Mouse (Mus musculus): Measurements from ENCODE around the gene Clspn.

The Clspn gene

GRCm38 (mm10) chr4:126554462-126554861 lies 2.3 kb upstream of the Clspn start:
- DNase-seq (ENCODE audit: low spot score in 2 of 2), result peak in 1 of 2 experiments; percentile 36

DNA sequence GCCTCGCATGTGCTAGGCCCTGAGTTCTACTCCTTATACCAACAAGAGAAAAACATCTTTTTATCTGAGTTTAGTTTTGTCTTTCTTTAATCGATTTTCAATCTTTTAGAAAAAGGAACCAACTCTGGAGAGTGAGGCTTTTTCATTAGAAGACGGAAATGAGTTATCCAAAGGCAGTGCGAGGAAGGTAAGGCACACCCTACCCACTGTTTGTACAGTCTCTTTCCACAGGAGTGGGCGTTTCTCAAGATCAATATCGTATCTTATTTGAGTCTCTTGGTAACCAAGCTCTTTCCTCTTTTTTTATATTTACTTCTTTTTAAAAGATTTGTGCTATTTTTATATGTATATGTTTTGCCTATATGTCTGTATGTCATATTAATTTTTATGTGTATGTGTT lies 7.1 kb downstream of the Clspn start:
- DNase-seq (ENCODE audit: low spot score in 2 of 2), result no peak

DNA sequence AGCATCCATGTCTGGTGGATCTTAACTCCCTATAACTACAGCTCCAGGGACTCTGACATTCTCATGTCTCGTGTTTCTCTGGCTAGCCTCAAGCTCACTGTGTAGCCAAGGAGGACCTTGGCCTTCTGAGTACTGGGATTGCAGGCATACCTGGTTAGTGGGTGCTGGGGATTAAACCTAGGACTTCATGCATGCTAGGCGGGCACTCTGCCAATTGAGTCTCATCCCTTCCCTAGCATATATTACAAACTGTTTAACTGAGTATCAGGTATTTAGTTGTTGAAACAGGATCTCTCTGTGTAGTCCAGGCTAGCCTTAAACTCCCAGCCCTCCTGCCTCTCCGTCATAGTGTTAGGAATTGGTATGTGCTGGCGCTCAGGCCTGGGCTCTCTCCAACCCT lies 10.5 kb downstream of the Clspn start:
- no peak for DNase-seq (ENCODE audit: low spot score in 2 of 2)

- DNase-seq (ENCODE audit: low spot score in 2 of 2), result no peak
Measured at GRCm38 (mm10) chr4:126569783-126570182, 13.0 kb downstream of the Clspn start.

GRCm38 (mm10) chr4:126576281-126576680 lies 19.5 kb downstream of the Clspn start:
- DNase-seq (ENCODE audit: low spot score in 2 of 2), result no peak

GRCm38 (mm10) chr4:126577920-126578319 lies 21.2 kb downstream of the Clspn start:
- DNase-seq (ENCODE audit: low spot score in 2 of 2), result no peak

DNA sequence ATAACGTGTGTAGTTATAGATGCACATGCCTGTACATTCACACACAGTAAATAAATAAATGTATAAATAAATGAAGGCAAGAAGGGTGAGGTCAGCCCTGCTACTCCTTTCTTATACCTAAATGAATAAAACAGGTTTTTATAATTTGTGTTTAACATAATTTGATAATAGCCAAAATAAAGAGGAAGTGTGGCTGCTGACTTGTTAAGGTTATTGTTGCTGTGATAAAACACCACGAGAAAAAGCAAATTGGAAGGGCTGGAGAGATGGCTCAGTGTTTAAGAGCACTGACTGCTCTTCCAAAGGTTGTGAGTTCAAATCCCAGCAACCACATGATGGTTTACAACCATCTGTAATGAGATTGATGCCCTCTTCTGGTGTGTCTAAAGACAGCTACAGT lies 22.3 kb downstream of the Clspn start:
- no peak for DNase-seq (ENCODE audit: low spot score in 2 of 2)

GRCm38 (mm10) chr4:126585739-126586138 lies 29.0 kb downstream of the Clspn start:
- no peak for DNase-seq (ENCODE audit: low spot score in 2 of 2)

DNA sequence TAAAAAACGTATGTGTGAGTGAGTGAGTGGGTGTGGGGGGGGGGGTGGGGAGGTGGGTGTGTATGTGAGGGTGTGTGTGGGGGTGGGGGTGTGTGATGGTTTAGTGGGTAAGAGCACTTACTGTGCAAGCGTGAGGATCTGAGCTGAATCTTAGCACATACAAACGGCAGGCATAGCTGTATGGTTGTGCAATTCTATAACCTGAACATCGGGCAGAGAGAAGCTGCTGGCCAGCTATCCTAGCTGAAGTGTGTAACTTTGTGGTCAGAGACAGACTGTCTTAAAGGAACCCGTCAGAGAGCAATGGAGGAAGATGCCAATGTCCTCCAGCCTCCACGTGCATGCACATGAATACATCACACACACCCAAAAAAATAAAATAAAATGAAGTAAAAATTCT lies 35.3 kb downstream of the Clspn start:
- DNase-seq (ENCODE audit: low spot score in 2 of 2), result no peak

DNA sequence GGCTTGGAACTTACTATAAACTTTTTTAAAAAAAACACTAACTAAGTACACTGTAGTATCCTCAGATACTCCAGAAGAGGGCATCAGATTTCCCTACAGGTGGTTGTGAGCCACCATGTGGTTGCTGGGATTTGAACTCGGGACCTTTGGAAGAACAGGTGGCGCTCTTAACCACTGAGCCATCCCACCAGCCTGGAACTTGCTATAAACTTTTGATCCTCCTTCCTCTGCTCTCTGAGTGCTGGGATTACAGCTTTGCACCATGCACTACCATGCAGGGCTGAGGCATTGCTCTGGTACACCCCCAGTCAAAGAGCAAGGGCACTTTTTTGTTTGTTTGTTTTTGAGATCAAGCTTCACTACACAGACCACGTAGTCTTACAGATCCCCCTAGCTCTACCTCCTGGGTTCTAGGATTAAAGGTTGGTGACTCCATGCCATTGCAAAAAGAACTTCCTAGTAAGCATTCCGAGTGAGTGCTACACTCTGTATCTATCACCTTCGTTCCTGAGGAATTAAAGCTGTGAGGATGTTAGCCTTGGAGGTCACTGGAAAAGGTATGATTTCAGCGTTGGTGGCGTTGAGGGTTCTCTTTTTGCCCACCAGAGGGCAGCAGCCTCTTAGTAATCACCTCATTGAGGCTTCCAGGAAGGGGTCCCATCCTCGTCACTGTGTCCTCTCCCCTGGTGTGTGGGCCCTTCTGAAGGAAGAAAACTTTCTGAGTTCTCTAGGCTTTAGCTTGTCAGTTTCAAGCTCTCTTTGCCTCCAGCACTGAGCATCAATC lies 43.4 kb downstream of the Clspn start:
- DNase-seq (ENCODE audit: low spot score in 2 of 2), result peak; percentile 13 to 23

DNA sequence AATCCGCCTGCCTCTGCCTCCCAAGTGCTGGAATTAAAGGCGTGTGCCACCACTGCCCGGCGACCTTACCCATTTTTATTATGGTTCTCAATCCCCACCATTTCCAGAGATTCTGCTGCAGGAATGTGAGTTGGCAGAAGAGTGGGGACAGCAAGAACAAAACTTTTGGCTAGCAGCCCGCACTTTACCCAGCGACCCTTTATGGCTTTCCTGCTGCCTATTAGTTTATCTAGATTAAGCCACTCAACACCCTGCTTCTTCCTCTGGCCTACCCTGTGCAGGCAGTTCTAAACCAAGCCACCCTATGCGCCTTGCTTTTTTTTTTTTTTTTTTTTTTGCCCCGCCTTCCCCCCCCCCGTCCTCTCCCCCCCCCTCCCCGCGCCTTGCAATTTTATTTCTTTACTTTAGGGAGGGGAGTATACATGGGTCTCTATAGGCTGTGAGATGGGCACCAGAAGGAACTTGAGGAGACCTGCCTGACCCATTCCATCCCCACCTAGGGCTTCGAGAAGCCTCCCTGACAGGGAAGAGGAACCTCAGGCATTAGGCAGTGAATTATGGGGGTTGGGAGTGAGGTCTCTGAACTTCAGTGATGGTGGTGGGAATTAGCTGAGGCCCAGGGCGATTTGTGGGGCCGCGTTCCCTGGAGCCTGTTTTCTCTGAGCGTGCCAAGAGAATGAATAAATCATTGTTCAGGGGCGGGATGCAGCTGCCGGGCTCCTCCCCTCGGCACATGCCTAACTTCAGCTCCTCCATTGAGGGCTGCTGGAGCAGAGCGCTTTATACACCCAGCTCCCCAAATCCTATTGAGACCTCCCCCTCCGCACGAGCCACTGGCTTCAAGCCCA lies 45.1 kb downstream of the Clspn start:
- no peak for DNase-seq (ENCODE audit: low spot score in 2 of 2)

DNA sequence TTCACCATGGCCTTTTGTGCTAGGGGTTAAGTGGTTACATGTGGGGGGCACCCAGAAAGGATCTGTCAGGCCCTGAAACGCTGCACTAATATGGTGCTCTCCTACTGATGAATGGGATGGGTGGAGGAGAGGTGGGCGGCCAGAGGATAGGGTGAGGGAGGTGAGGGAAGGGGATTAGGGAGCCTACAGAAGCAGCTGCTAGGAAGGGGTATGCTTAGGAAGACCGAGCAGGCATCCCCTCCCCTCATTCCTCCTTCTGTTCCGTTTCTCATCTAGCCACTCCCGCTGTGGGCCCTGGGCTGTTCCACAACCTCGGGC lies 45.7 kb downstream of the Clspn start:
- DNase-seq (ENCODE audit: low spot score in 2 of 2), result no peak

DNA sequence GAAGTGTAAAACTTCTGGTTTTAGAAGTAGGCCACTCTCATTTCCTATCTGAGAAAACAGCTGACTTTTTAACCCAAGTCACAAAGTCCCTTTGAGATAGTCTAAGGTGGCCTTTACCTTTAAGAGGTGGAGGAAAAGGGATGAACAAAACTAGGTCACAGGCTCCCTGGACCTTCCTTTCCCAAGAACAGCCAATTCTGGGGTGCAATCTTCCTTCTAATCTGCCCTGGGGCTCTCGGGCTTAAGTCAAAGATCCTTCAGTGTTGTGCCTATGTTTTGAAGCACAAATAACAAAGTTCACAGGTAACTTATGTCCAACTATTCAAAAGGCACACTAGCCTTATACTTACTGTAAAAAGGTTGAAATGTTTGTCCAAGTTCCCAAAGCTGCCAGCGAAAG lies 47.4 kb downstream of the Clspn start:
- no peak for DNase-seq (ENCODE audit: low spot score in 2 of 2)

DNA sequence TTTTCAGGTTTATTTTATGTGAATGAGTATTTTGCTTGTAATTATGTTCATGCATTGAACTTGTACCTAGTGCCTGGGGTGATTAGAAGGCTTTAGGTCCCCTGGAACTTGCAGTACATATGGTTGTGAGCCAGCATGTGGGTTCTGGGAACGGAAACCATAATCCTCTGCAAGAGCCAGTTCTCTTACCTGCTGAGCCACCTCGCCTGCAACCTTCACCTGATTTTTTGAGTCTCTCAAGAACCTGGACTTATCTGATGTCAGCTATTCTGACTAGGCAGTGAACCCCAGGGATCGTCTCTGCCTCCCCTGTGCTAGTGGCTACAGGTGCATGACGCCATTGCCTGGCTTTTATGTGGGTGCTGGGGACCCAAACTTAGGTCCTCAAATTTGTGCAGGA lies 49.0 kb downstream of the Clspn start:
- no peak for DNase-seq (ENCODE audit: low spot score in 2 of 2)

- peak; percentile 43 to 45 for DNase-seq (ENCODE audit: low spot score in 2 of 2)
Measured at GRCm38 (mm10) chr4:126609606-126610181, 53.0 kb downstream of the Clspn start, which contains the start of gene 5730409E04Rik. Gene 5730409E04Rik, plus strand, starts transcription at chr4:126609818.

DNA sequence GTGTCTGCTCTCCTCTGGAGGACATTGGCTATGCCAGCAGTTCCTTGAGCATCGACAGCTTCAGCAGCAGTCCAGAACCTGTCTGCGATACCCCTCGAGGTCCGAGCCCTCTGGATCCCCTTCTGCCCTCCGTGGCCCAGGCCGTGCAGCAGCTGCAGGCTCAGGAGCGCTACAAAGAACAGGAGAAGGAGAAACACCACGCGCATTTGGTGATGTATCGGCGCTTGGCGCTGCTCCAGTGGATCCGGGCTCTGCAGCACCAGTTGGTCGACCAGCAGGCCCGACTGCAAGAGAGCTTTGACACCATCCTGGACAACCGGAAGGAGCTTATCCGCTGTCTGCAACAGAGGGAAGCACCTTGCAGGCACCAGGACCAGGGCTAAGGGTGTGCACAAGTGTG lies 55.3 kb downstream of the Clspn start:
- no peak for DNase-seq (ENCODE audit: low spot score in 2 of 2)

- no peak for DNase-seq (ENCODE audit: low spot score in 2 of 2)
Measured at GRCm38 (mm10) chr4:126616312-126616711, 59.6 kb downstream of the Clspn start.

DNA sequence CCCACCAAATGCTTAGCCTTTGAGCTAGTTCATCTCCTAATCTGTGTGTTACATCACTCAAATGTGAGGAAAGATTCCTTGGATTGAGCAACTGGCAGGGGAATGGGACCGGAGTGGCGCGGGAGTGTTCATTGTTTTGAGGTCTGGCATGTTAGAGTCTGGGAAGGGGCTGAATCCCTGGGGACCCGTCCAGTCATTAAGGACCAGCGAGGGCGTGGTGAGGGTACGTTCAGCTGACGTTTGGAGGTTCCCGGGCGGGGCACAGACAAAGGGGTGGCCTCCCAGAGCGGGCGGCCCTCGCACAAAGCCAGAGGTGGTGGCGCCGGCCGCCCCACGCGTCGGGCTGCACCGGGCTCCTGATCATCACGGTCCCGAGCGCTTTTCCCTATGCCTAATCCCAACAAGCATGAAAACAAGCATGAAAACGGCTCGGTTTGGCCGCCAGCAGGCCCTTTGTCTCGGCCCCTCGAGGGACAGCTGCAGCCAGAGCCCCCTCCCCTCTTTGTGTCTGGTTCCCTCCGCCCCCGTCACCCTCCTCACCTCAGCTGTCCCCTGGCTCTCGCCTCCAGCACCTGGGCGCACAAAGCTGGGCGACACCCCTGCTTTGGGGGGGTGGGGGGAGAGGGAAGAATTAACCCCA lies 63.1 kb downstream of the Clspn start:
- DNase-seq (ENCODE audit: low spot score in 2 of 2), result no peak

GRCm38 (mm10) chr4:126620349-126620874 lies 63.7 kb downstream of the Clspn start:
- DNase-seq (ENCODE audit: low spot score in 2 of 2), result no peak

GRCm38 (mm10) chr4:126627021-126627681 lies 70.4 kb downstream of the Clspn start:
- no peak for DNase-seq (ENCODE audit: low spot score in 2 of 2)

DNA sequence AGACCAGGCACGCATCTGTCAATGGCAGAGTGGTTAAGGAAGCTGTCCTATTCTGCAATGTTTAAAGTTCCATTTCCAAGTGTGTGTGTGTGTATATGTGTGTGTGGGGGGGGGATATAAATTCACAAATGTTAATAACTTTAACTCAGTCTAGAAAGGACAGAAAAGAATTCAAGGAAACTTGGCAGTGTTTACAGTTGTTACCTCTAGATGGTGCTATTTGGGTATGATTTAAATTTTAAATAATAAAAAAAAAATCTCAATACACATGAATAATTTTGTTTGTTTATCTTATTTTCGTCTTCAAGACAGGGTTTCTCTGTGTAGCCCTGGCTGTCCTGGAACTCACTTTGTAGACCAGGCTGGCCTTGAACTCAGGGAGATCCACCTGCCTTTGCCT lies 75.2 kb downstream of the Clspn start:
- no peak for DNase-seq (ENCODE audit: low spot score in 2 of 2)

Data from spleen, postnatal 36 days (tissue).